Mouse (Mus musculus) stomach, adult 2 months (tissue): ENCODE data around the gene Gm813. TPM values are rescaled to one million over a fixed set of nuclear protein-coding genes. Genes with fewer than 3 reads are reported as not detected.

Source experiments
- polyA plus RNA-seq: library from polyadenylated mRNA; depleted of rRNA; stranded (reverse); fragments of >200 nt; gene quantifications from 2 replicates; pipeline ENCODE4 v1.2.3, GENCODE M21; 2012; rRNA removed

The Gm813 gene
- polyA plus RNA-seq = not detected in 2 replicates

GRCm38 (mm10) chr16:58616878-58617277 is at the start of gene Gm813:
Gm813 (minus strand) TSS chr16:58616978.

GRCm38 (mm10) chr16:58638689-58639175 is 22.0 kb upstream of the Gm813 start, which contains the start of gene E330017A01Rik:
E330017A01Rik (minus strand) TSS chr16:58638739.

Other genes starting within 250 kb of the Gm813 start
- 6.6 and 8.1 TPM in 2 replicates for gene Dcbld2, start 208.5 kb downstream of the Gm813 start, polyA plus RNA-seq
- gene St3gal6, start 92.7 kb downstream of the Gm813 start, polyA plus RNA-seq = 6.1 and 7.8 TPM in 2 replicates
- gene E330017A01Rik, start 21.8 kb upstream of the Gm813 start, polyA plus RNA-seq = not detected in 2 replicates
- gene Cpox, start 53.3 kb upstream of the Gm813 start, polyA plus RNA-seq = 16.5 and 18.2 TPM in 2 replicates
- not detected in 2 replicates for gene Gpr15, start 102.1 kb upstream of the Gm813 start, polyA plus RNA-seq
- 35.9 and 41.6 TPM in 2 replicates for gene Cldnd1, start 110.9 kb upstream of the Gm813 start, polyA plus RNA-seq
- not detected in 2 replicates for gene Olfr172, start 146.2 kb upstream of the Gm813 start, polyA plus RNA-seq
- not detected in 2 replicates for gene Olfr173, start 183.3 kb upstream of the Gm813 start, polyA plus RNA-seq
- gene Olfr175-ps1, start 209.8 kb upstream of the Gm813 start, polyA plus RNA-seq = not detected in 2 replicates